Mouse (Mus musculus) MEL (cell line): ENCODE measurements around the gene Grm1. TPM values are rescaled to one million over a fixed set of nuclear protein-coding genes. Genes with fewer than 3 reads are reported as not detected.

Experiments used
- DNase-seq: peaks from one replicate; pipeline ENCODE4 v3.0.0; 2011; ENCODE audit warnings: low read depth, low spot score
- H3K27ac ChIP-seq: 2 replicates; pipeline ENCODE4 v1.5.1; 2012; ENCODE audit warnings: low read depth, mild to moderate bottlenecking, control low read depth, low read length, moderate library complexity; ENCODE audit not compliant: control insufficient read depth
- H3K27me3 ChIP-seq, 2 experiments: fragments of 150-350 bp in 1 of 2; sonication (generic) in 1 of 2; 2 replicates each; pipeline ENCODE4 v1.6.1; 2012; ENCODE audit warnings: low read length in 2 of 2, mild to moderate bottlenecking in 2 of 2, improper control_type of control experiment in 1 of 2, moderate library complexity in 1 of 2; ENCODE audit not compliant: insufficient read depth in 2 of 2, control insufficient read depth in 1 of 2
- H3K36me3 ChIP-seq, 2 experiments: 2 replicates each; pipeline ENCODE4 v1.6.1; 2012 to 2014; ENCODE audit warnings: low read length in 2 of 2, improper control_type of control experiment in 1 of 2, inconsistent platforms in 1 of 2, mild to moderate bottlenecking in 1 of 2; ENCODE audit not compliant: insufficient read depth in 2 of 2, control insufficient read depth in 1 of 2
- H3K4me1 ChIP-seq, 2 experiments: fragments of 150-350 bp in 1 of 2; sonication (generic) in 1 of 2; 2 replicates each; pipeline ENCODE4 v1.6.1; 2012; ENCODE audit warnings: low read length in 2 of 2, improper control_type of control experiment in 1 of 2, mild to moderate bottlenecking in 1 of 2; ENCODE audit not compliant: insufficient read depth in 2 of 2, control insufficient read depth in 1 of 2
- H3K4me3 ChIP-seq, 2 experiments: fragments of 150-350 bp in 1 of 2; sonication (generic) in 1 of 2; 2 replicates each; pipeline ENCODE4 v1.5.1; 2012; ENCODE audit warnings: low read depth in 2 of 2, low read length in 2 of 2, mild to moderate bottlenecking in 2 of 2, moderate library complexity in 2 of 2, control low read depth in 1 of 2, improper control_type of control experiment in 1 of 2; ENCODE audit not compliant: control insufficient read depth in 1 of 2, insufficient read depth in 1 of 2
- H3K79me2 ChIP-seq: 2 replicates; pipeline ENCODE4 v1.6.1; 2012; ENCODE audit warnings: mild to moderate bottlenecking, low read length, moderate library complexity; ENCODE audit not compliant: control insufficient read depth, poor library complexity, insufficient read depth
- H3K9ac ChIP-seq: 2 replicates; pipeline ENCODE4 v1.6.1; 2012; ENCODE audit warnings: low read depth, mild to moderate bottlenecking, control low read depth, low read length, moderate library complexity; ENCODE audit not compliant: control insufficient read depth, poor library complexity, severe bottlenecking
- H3K9me3 ChIP-seq: fragments of 150-350 bp; sonication (generic); replicated peaks from 2 replicates; pipeline ENCODE4 v1.6.1; 2012; ENCODE audit warnings: mild to moderate bottlenecking, low read length, improper control_type of control experiment, moderate library complexity; ENCODE audit not compliant: insufficient read depth
- BHLHE40 ChIP-seq: IDR thresholded peaks from 2 replicates; pipeline ENCODE4 v1.6.1; 2012; ENCODE audit warnings: low read depth, mild to moderate bottlenecking, inconsistent platforms, low read length, improper control_type of control experiment, borderline replicate concordance
- CHD1 ChIP-seq: IDR thresholded peaks from 2 replicates; pipeline ENCODE4 v1.6.1; 2012; ENCODE audit warnings: low read depth, mild to moderate bottlenecking, inconsistent platforms, low read length, improper control_type of control experiment
- CTCF ChIP-seq, 3 experiments: IDR thresholded peaks in 2 of 3; conservative IDR thresholded peaks in 1 of 3; 2 replicates each; pipeline ENCODE4 v1.5.1; 2011 to 2012; ENCODE audit warnings: low read length in 3 of 3, low read depth in 2 of 3, mild to moderate bottlenecking in 2 of 3, improper control_type of control experiment in 1 of 3, inconsistent platforms in 1 of 3, mixed read lengths in 1 of 3, moderate library complexity in 1 of 3; ENCODE audit not compliant: control insufficient read depth in 1 of 3, insufficient read depth in 1 of 3, poor library complexity in 1 of 3, severe bottlenecking in 1 of 3
- E2F4 ChIP-seq: IDR thresholded peaks from 2 replicates; pipeline ENCODE4 v1.6.1; 2011; ENCODE audit warnings: low read depth, low read length, improper control_type of control experiment, borderline replicate concordance
- ELF1 ChIP-seq: IDR thresholded peaks from 2 replicates; pipeline ENCODE4 v1.6.1; 2014; ENCODE audit warnings: low read depth, mild to moderate bottlenecking, inconsistent platforms, low read length, improper control_type of control experiment, moderate library complexity
- EP300 ChIP-seq, 2 experiments: IDR thresholded peaks; 2 replicates each; pipeline ENCODE4 v1.6.1; 2011; ENCODE audit warnings: improper control_type of control experiment in 2 of 2, low read length in 2 of 2, low read depth in 1 of 2, mild to moderate bottlenecking in 1 of 2
- ETS1 ChIP-seq: IDR thresholded peaks from 2 replicates; pipeline ENCODE4 v1.6.1; 2012; ENCODE audit warnings: low read depth, mild to moderate bottlenecking, inconsistent platforms, low read length, improper control_type of control experiment, moderate library complexity
- JUND ChIP-seq: IDR thresholded peaks from 2 replicates; pipeline ENCODE4 v1.6.1; 2011; ENCODE audit warnings: low read depth, mild to moderate bottlenecking, improper control_type of control experiment, low read length
- MAZ ChIP-seq: IDR thresholded peaks from 2 replicates; pipeline ENCODE4 v1.6.1; 2012; ENCODE audit warnings: low read depth, mild to moderate bottlenecking, inconsistent platforms, low read length, improper control_type of control experiment
- MYC ChIP-seq: IDR thresholded peaks from 2 replicates; pipeline ENCODE4 v1.6.1; 2011; ENCODE audit warnings: low read depth, mild to moderate bottlenecking, low read length, improper control_type of control experiment, moderate library complexity
- NELFE ChIP-seq: IDR thresholded peaks from 2 replicates; pipeline ENCODE4 v1.6.1; 2011; ENCODE audit warnings: low read depth, low read length, improper control_type of control experiment
- NRF1 ChIP-seq: IDR thresholded peaks from 2 replicates; pipeline ENCODE4 v1.6.1; 2014; ENCODE audit warnings: low read depth, mild to moderate bottlenecking, inconsistent platforms, low read length, improper control_type of control experiment, moderate library complexity; ENCODE audit not compliant: poor library complexity, insufficient read depth, severe bottlenecking
- TBP ChIP-seq: IDR thresholded peaks from 2 replicates; pipeline ENCODE4 v1.8.0; 2011; ENCODE audit warnings: low read depth, low read length, improper control_type of control experiment
- USF1 ChIP-seq: IDR thresholded peaks from 2 replicates; pipeline ENCODE4 v1.6.1; 2014; ENCODE audit warnings: low read depth, mild to moderate bottlenecking, inconsistent platforms, low read length, improper control_type of control experiment, moderate library complexity
- ZMIZ1 ChIP-seq: IDR thresholded peaks from 2 replicates; pipeline ENCODE4 v1.6.1; 2012; ENCODE audit warnings: low read depth, mild to moderate bottlenecking, inconsistent platforms, low read length, improper control_type of control experiment, moderate library complexity
- polyA plus RNA-seq, 2 experiments: library from polyadenylated mRNA; stranded (reverse) in 1 of 2; unstranded in 1 of 2; fragments of >175 nt in 1 of 2; fragments of >200 nt in 1 of 2; gene quantifications; 2 replicates each; pipeline versions ENCODE4 v1.2.1 to v1.2.4; 2012; ENCODE audit warnings: low replicate concordance in 2 of 2, low read depth in 1 of 2; ENCODE audit not compliant: insufficient read length in 2 of 2, insufficient read depth in 1 of 2, missing spikeins in 1 of 2
- total RNA-seq: library from RNA; depleted of rRNA; stranded (reverse); fragments of 300-350 nt; gene quantifications from 2 replicates; pipeline ENCODE4 v1.2.3, GENCODE M21; 2012

Grm1 gene
- total and polyA plus RNA-seq, 3 experiments, result not detected

GRCm38 (mm10) chr10:10688907-10689667 lies 393.1 kb downstream of the Grm1 start:
- H3K4me1 ChIP-seq, result no peaks in the 10 kb centered on the region
- H3K27me3 ChIP-seq, result no peaks in the 10 kb centered on the region
- DNase-seq, result no peak
- H3K4me3 ChIP-seq, result no peak overlapping the region
- TF ChIP-seq ZMIZ1 (no peak), CHD1 (no peak), ETS1 (no peak), E2F4 (no peak), NELFE (no peak), CTCF (IDR thresholded peaks at IDR 0.05 in 2 of 3, conservative IDR thresholded peaks at IDR 0.05 in 1 of 3; ENCODE audit: control insufficient read depth in 1 of 3, insufficient read depth in 1 of 3, low read depth in 2 of 3, low read length in 3 of 3, poor library complexity in 1 of 3, severe bottlenecking in 1 of 3) (no peak), MAZ (no peak), NRF1 (no peak), EP300 (IDR thresholded peaks at IDR 0.05; ENCODE audit: low read depth in 1 of 2, low read length in 2 of 2) (no peak), TBP (no peak), ELF1 (no peak)
- H3K36me3 ChIP-seq, result no peaks in the 10 kb centered on the region
- H3K27ac ChIP-seq, result no peak overlapping the region
- no peaks in the 10 kb centered on the region for H3K9me3 ChIP-seq
- no peaks in the 10 kb centered on the region for H3K79me2 ChIP-seq
- H3K9ac ChIP-seq, result no peak overlapping the region

GRCm38 (mm10) chr10:10681048-10681447 lies 401.1 kb downstream of the Grm1 start, which contains the start of gene Gm10944:
Gene Gm10944, plus strand, starts transcription at chr10:10681348.
- no peak for DNase-seq
- Histone ChIP-seq H3K9me3 (no peaks in the 10 kb centered on the region), H3K36me3 (no peaks in the 10 kb centered on the region), H3K27ac (no peak within 1 kb of the TSS), H3K9ac (no peak within 1 kb of the TSS), H3K4me1 (no peaks in the 10 kb centered on the region), H3K4me3 (no peak within 1 kb of the TSS), H3K79me2 (no peaks in the 10 kb centered on the region), H3K27me3 (no peaks in the 10 kb centered on the region)
- no peak for TF ChIP-seq JUND
- TF ChIP-seq USF1, result no peak
- no peak for TF ChIP-seq BHLHE40
- TF ChIP-seq MYC, result no peak
